Mouse (Mus musculus) layer of hippocampus, postnatal 25 days (tissue): ENCODE data around the gene Mgat4b. TPM values are rescaled to one million over a fixed set of nuclear protein-coding genes. Genes with fewer than 3 reads are reported as not detected.

Experiments
- DNase-seq, 2 experiments: peaks; one replicate each; pipeline ENCODE4 v3.0.0; 2022; ENCODE audit warnings: mixed read lengths in 2 of 2, low spot score in 1 of 2; ENCODE audit errors: extremely low spot score in 1 of 2
- total RNA-seq, 2 experiments: library from RNA; stranded (reverse); gene quantifications; 2 replicates each; pipeline ENCODE4 v1.2.3; 2021

The Mgat4b gene
- total RNA-seq, 2 experiments from 2014 or later, result 108 to 113 TPM

DNA sequence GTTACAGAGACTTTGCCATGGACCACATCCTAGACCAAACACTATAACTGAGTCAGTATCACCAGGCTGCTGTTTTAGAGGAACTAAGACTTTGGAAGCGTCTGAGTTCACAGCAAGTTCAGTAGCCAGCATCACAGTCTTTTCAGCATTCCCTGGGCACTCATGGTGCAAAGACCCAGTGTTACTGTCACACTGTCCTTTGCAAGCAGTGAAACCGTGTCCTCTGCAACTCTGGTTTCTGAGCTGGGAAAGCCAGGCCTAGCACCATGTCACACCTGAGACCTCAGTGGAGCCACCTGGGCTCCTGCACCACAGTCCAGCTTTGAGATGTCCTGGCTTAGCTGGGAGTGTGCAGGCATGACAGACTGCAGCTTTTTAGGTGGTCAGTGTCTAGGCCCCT, 11.8 kb upstream of the Mgat4b start:
- DNase-seq, result no peak

DNA sequence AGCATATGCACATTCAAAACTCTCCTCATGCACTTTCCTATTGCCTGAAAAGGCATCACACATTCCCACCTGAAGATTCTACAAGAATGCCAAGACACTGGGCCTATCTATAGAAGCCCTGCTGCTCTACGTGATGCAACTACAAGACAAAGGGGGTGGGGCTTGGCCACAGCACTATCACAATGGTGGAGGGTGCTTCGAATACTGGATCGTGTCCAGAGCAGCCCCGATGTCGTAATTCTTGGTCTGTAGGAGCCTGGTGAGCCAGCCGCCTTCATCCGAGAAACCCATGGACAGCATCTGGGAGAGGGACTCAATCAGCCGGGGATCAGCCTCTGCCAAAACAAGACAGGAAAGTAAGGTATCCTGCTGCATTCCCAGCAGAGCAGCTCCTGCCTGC, 10.1 kb upstream of the Mgat4b start:
- no peak for DNase-seq

DNA sequence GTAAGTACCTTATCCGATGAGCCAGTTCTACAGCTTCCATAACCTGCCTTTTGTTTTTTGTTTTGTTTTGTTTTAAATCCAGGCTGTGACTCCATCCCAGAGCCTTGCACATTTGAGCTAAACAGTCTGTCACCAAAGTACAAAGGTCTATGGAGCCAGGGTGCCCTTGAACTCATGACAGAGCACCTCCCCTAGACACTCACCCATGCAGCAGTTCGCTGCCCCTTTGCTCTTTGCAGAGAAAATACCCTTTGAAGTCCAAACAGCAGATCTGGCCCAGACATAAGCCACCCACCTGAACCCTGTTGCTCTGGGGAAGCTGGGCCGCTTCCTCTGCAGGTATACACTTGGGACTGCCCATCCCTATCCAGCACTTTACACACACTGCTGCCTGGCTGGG, 9.1 kb upstream of the Mgat4b start:
- DNase-seq, result no peak

DNA sequence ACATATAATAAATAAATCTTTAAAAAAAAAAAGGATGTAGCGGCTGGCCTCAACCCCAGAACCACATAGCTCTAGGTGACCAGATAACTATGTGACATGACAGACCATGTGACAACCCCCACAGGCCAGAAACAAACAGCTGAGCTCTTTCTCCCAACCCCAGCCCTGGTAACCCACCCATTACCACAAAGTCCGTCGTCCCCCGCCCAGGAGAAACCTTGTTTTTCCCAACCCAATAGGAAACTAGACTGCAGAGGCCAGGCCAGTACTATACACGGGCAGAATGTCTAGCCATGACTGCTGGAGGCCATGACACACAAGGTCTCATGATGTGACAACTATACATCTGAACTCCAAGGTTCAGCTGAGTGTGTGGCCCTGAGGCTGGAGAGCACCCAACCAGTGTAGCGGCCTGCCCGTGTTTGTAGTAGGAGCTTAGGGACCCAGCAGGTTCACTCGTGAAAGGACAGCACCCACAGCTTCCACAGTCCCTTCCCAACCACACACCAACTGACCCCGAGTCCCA, 7.3 kb upstream of the Mgat4b start:
- DNase-seq, result no peak

DNA sequence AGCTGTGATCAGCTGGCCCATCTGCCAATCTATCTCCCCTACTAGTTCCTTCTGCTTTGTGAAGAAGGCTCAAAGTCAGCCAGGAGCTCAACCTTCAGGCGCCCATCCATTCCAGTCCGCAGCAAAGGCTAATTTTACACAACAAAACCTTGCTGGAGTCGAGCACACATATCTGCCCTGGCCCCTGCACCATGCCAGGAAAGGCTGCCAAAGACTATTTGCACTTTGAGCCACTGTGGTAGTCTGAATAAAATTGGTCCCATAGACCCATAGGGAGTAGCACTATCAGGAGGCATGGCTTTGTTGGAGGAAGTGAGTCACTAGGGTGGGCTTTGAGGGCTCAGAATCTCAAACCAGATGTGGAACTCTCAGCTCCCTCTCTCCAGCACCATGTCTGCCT, 5.3 kb upstream of the Mgat4b start:
- no peak for DNase-seq

DNA sequence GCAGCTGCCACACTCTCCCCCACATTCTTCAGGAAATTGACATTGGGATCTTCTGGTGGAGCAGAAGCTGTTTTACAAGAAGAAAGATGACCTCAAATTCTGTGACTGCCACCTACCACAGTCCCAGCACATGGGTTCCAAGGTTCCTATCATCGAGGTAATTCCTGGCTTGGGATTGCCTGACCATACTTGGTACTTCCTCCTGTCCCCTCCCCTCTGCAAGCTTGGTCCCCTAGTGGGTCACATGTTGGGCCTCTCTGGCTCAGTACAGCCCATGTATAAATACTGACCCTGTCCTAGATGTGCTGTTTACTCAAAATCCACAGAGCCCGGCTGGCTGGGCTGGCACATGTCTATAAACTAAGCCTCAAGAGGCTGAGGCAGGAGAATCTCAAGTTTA, 4.7 kb upstream of the Mgat4b start:
- DNase-seq, result no peak

DNA sequence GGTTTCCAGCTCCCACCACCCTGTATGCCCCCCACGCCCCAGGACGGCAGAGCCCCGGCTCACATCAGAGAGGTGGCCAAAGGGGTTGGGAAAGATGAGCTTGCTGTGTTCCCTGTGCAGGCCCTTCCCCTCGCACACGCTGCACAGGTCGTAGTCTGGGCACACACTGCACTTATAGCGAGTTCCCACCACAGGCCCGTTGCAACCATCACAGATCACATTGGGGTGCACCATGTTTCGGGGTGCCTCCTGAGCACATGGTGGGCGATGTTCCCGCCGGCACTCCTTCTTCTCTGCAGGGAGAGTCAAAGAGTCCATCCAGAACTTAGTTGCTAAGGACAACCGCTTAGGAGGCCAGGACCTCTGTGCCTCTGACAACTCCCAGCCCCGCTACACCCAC, 3.3 kb upstream of the Mgat4b start:
- no peak for DNase-seq

DNA sequence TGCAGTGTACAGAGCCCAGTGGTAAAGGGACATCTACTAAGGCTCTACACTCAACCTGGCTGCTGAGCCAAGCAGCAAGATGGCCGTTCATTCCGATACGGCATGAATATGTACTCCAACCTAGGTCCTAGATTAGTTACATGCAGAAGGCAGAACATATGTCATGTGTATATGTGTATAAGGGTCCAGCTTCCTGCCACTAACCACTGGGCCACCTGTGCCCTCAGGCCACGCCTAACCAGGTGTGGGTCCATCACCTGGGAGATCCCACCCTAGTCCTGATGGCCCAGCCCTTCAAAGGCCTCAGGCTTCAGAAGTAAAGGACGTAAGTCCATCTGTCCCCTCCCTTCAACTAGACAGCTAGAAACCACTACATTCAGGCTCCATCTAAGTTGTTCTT, 2.7 kb upstream of the Mgat4b start:
- DNase-seq, result no peak

DNA sequence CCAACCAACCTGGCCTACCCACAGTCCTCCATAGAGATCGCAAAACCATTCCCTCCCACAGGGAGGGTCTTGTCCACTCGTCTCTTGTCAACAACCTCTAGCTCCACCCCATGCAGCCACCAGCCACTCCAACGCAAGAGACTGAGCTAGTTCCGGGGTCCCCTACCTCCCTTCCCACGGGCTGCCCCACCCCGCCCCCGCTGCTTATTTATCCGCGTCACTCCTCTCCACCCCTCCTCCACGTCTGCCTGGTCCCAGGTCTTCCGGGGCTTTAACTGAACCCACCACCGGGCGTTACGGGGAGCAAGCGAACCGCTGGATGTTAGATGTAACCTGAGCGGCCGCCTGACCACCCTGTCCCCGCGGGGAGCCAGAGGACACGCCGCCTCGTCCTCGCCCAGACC, 587 bp upstream of the Mgat4b start:
- DNase-seq, result peak; percentile 67 to 76

DNA sequence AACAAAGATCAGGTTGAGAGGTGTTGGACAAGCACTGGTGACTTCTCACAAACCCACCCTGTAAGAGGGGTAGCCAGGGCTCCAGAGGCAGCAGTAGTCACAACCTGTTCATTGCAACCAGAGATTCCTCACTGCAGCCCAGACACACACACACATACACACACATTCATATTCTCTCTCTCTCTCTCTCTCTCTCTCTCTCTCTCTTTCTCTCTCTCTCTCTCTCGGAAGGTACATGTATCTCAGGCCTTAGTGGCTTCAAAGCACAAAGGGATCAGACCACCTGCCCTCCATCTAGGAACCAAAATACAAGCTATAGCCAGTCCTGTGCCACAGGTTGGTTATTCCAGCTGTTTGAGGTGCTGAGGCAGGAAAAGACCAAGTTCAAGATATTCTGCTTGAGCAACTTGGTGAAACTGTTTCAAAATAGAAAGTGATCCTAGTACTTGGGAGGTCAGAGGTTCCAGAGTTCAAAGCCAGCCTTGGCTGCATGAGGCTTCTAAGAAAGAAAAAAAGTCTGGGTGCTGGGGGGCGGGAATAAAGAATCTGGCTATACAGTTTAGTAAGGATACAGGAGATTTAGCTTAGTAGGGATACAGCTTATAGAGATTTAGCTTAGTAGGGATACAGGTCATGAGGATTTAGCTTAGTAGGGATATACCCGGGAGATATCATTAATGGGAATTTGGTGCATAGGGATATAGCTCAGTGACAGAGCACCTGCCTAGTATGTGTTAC, 801 bp downstream of the Mgat4b start:
- DNase-seq, result no peak

DNA sequence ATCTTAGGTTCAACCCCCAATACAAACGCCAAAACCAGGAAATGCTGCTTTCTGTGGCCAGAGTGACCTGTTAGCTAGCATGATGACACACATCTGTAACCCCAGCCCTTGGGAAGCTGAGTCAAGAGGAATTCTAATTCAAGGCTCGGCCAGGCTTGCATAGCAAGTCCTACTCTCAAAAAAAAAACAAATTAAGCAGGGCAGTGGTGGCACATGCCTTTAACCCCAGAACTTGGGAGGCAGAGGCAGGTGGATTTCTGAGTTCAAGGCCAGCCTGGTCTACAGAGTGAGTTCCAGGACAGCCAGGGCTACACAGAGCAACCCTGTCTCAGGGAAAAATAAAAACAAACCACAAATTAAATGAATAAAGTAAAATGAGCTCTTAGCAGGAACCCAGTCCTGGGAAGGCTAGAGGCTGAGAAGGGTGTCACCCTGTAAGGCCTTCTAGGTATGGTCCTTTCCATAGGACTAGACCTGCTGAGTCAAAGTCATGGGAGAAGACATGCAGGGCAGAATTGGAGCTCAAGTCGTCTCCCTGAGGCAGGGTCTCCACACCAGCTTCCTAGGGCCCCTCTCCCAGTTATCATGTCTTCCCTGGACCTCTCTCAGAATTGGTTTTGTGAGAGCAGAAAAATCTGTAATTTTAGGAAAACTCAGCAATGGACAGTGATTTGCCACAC, 1.5 kb downstream of the Mgat4b start:
- DNase-seq, result no peak

DNA sequence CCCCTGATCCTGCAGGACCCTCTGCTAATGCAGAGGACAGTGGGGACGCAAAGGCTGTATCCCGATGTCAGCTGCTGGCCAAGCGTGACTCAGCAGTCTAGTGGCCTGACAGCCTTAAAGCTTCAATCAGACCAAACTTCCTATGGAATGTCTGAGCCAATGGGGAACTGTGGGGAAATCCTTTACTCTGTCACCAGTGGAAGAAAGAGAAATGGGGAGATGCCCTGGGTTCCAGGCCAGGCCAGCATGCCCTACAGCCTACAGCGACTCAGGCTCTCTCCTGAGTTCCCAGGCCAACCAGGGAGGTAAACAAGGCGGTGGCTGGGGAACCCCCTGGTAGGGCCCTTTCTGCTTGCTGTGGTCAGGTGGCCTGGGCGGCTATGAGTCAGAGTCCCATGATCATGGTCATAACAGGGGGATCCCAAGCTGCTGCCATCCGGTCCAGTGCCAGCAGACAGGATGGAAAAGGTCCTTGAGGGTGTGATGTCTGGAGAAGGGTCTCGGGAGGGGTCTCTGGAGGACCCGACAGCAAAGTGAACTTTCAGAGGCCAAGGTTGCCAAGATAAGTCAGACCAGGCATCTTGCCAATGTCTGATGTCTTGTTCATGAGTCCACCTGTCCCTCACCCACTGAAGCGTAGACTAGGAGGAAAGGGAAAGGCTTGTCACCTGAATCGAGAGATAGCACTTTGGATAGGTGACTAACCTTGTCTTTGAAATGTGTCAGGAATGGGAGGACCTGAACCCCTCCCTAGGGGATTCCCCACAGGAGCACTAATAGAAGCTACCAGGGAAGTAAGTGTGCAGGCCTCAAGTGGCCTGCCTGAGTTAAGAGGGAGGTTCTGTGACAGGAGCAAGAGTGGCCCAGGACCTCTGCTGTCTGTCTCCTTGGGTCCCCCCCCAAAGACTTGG, 2.4 kb downstream of the Mgat4b start:
- no peak for DNase-seq

DNA sequence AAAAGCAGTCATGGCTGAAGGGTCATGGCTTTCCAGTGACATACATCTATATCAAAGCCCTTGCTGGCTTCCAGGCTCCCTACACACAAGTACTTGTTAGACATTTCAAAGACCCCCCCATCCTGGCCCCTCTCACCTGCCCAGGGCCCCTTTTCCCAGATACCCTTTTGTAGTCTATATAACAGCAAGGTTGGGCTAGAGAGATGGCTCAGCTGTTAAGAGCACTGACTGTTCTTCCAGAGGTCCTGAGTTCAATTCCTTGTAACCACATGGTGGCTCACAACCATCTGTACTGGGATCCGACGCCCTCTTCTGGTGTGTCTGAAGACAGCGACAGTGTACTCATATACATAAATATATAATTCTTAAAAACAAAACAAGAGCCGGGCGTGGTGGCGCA, 3.9 kb downstream of the Mgat4b start:
- no peak for DNase-seq

DNA sequence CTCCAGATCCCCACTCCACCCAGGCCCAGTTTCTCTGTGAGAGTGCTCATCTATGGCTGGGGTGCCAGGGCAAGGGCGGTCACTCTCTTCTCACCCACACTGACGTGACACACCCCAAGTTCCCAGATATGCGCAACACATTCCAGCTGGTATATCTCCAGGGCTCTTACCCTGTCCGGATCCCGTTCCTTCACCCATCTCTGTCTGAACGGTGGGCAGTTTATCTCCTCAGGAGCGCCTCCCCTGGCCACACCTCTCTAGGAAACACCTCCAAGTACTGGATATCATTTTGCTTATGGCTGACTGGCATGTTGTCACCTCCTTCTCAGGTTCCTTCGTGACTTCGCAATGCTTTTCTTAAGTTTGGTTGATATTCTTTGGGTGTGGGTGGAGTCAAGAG, 4.9 kb downstream of the Mgat4b start:
- DNase-seq, result no peak

DNA sequence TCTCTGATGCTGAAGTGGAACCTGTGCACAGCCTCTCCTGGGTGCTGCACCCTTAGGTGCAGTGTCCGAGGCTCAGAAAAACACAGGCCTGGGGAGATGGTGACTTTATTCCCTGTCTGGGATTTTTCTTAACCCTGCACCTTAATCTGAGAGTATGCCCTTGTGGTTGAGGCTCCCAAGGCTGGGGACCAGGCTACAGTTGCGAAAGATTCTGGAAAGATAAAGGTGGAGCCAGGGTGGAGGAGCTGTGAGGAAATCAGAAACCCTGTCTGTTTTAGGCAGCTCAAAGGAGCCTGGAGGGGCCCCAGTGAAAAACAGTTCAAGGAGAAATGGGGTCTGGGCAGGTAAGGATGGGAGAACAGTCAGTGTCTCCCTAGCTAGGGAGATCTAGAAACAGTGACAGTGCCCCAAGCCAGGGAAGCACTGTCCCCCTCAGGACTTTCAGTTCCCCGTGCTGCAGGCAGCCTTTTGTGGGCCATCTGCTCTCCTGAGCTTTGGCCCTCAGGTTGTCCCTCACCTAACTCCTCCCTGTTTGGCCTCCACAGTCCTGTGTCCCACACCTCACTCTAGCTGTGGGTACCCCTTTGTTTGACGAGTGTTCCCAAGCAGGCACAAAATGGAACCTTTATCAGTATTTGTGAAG, 6.2 kb downstream of the Mgat4b start:
- DNase-seq, result no peak

DNA sequence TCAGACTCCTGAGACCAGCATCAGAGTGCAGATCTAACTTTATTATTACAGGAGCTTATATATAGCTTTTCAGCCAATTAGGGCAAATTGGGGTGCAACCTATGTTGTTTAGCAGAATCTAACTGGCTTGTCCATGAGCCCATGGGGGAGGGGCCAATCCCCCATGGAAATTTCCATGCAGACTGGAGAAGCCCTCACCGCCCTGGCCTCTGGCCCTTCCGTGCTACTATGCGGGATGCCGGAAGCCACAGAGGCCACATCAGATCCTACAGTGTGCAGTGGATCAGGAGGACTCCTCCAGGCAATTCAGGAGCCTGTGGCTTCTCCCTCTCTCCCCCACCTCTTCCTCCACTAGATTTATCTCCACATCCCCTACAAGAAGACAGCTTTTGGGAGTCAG, 7.1 kb downstream of the Mgat4b start:
- no peak for DNase-seq

DNA sequence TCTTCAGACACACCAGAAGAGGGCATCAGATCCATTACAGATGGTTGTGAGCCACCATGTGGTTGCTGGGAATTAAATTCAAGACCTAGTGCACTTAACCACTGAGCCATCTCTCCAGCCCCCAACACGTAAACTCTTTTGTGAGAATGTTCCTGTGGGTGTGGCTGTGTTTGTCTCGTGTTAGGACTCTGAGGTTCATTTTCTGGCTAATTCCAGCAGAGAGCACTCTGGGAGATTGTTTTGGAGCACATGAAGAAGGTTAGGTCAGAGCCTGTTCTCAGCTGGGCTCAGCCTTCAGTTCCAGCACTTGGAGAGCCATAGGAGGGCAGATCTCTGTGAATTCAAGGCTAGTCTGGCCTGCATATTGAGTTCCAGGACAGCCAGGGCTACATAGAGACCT, 9.1 kb downstream of the Mgat4b start:
- DNase-seq, result no peak

DNA sequence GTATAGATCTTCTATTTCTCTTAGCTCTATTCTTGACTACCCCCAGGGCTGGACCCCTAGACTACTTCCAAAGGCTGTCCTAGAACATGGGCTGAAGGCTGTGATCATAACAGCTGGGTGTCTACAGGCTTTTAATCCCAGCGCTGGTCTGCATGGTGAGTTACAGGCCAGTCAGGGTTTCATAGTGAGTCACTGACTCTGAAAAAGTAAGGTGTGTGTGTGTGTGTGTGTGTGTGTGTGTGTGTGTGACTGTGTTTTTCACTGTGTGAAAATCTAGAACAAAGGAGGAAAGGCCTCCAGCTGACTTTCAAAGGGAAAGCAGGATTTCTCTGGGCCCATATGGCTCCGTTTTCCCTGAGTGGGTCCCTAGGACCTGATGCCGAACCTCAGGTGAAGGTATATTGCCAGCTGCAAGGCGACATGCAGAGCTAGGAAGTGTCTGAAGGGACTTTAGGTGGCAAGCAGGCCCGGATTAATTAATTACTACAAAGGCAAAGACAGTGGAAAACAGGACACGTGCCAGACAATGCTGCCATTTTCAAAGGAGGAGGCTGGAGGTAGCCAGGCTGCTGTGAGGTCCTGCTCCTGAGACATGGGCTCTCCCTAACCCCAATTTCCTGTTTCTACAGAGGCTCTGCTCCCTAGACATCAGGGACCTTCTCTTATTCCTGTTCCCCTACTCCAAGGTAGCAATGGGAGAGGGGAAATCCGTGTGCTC, 12.0 kb downstream of the Mgat4b start:
- no peak for DNase-seq

DNA sequence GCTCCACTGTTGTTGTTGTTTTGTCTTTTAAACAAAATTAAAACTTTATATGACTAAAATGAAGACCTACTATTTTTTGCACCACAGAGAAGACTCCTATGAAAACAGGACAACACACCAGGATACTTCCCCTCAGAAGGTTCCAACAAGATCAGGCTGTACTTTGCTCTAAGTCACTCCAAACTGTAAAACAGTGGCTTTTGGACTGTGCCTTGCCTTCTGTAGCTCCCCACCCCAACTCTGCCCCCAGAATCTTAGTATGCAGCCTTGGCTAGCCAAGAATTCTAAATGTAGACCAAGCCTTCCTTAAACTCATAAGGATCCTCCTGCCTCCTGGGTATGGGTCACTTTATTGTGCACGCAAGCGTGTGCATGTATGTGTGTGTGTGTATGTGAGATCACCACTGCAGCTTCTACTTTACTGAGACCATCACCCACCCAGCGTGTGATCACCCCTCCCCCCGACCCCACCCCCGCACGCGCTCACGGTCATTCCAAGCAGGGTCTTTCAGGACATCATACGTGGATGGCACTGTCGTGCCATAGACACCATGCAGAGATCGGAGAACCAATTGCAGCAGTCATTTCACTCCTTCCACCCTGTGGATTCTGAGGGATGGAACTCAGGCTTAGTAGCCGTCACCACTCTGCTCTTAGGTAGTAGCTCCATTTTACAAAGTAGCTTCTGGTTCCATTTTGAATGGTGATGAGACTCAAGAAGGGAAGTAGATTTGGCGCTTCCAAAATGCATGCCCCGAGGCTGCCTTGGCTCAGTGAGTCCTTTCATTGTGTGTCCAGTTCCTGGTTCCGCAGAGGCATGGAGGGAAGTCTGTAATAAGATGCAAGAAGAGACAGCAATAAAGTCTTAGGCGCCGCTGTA, 13.3 kb downstream of the Mgat4b start:
- DNase-seq, result no peak
